Mouse (Mus musculus) kidney, adult 2 months (tissue): ENCODE measurements around the gene Ciita. TPM values are rescaled to one million over a fixed set of nuclear protein-coding genes. Genes with fewer than 3 reads are reported as not detected.

ENCODE experiments used
- DNase-seq: peaks from one replicate; pipeline ENCODE4 v3.0.0; 2021
- H3K27ac ChIP-seq: fragments of 200-500 bp; 2 replicates; pipeline ENCODE4 v1.5.1; 2012; ENCODE audit warnings: low read depth, low read length, control low read depth, inconsistent platforms; ENCODE audit not compliant: insufficient read depth
- H3K27me3 ChIP-seq: fragments of 200-500 bp; replicated peaks from 2 replicates; pipeline ENCODE4 v1.6.1; 2012; ENCODE audit warnings: mild to moderate bottlenecking, moderate library complexity, low read length, inconsistent platforms; ENCODE audit not compliant: control insufficient read depth, insufficient read depth
- H3K36me3 ChIP-seq: fragments of 200-500 bp; 2 replicates; pipeline ENCODE4 v1.6.1; 2012; ENCODE audit warnings: mild to moderate bottlenecking, moderate library complexity, low read length, inconsistent platforms; ENCODE audit not compliant: control insufficient read depth, insufficient read depth
- H3K4me1 ChIP-seq: fragments of 200-500 bp; 2 replicates; pipeline ENCODE4 v1.6.1; 2011; ENCODE audit warnings: low read length; ENCODE audit not compliant: control insufficient read depth, insufficient read depth
- H3K4me3 ChIP-seq: fragments of 200-500 bp; 2 replicates; pipeline ENCODE4 v1.5.1; 2011; ENCODE audit warnings: mild to moderate bottlenecking, low read depth, low read length, control low read depth; ENCODE audit not compliant: insufficient read depth
- CTCF ChIP-seq: fragments of 200-500 bp; conservative IDR thresholded peaks from 2 replicates; pipeline ENCODE4 v1.5.1; 2011; ENCODE audit warnings: low read depth, mild to moderate bottlenecking, control low read depth, low read length, moderate library complexity, mixed read lengths; ENCODE audit not compliant: insufficient read depth, insufficient read length
- POLR2A ChIP-seq: fragments of 200-500 bp; IDR thresholded peaks from one replicate; pipeline ENCODE4 v1.6.1; 2011; ENCODE audit warnings: low read depth, low read length, control low read depth
- WGBS: fragments of 180-500 bp; shearing (Covaris S2); methylation state at CpG from one replicate; pipeline ENCODE4 v1.1.7; 2018; 5-methylcytosine and 5-hydroxymethylcytosine counted together
- polyA plus RNA-seq: library from polyadenylated mRNA; depleted of rRNA; stranded (reverse); fragments of >200 nt; gene quantifications from 2 replicates; pipeline ENCODE4 v1.2.3, GENCODE M21; 2012

The Ciita gene
- polyA plus RNA-seq, 1 experiment = 5.3 TPM

DNA sequence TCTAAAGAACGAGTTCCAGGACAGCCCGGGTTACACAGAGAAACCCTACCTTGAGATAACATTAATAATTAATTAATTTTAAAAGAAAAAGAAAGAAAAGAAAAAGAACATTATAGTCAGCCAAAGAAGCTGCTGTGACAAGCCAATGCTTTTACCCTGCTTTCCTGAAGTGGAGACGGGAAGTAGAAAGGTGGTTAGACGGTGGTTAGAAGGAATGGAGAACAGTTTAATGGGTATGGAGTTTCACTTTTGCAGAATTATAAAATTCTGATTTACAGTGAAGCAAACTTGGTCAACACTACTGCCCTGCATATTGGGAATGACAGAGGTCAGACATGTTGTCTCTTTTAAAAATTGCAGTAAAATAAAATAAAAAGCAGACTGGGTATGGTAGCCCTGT lies 38.1 kb upstream of the Ciita start:
- 81% methylated on average over 4 of the region's 4 CpGs for WGBS
- no peaks in the 10 kb centered on the region for H3K36me3 ChIP-seq

DNA sequence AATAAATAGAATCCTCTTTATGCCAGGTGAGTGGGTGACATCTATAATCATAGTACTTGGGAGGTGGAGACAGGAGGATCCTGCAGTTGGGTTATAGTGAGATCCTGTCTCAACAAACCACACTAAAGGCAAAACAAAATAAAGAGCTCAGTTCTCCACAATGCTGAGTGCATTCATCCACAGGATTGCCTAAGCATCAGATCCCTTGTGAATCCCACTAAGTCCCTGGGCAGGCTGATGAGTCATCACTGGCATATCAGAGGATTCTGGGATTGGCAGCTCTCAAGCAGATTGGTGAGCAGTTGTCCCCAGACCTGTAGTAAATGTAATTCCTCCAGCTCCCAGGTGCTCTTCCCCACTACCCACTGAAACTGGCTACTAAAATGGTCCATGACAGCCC lies 36.1 kb upstream of the Ciita start:
- H3K27ac ChIP-seq = no peak overlapping the region
- H3K4me3 ChIP-seq = no peak overlapping the region
- DNase-seq = no peak
- H3K36me3 ChIP-seq = no peaks in the 10 kb centered on the region
- peaks cover 3% of the 10 kb centered on the region; the same call in 1 of the 2 replicates for H3K4me1 ChIP-seq
- no peak for TF ChIP-seq POLR2A
- TF ChIP-seq CTCF = no peak
- H3K27me3 ChIP-seq = no peaks in the 10 kb centered on the region

More for the DNA sequence above, 38.1 kb upstream of the Ciita start:
- H3K27me3 ChIP-seq = no peaks in the 10 kb centered on the region
- H3K4me1 ChIP-seq = no peaks in the 10 kb centered on the region
- no peak overlapping the region for H3K4me3 ChIP-seq
- DNase-seq = no peak
- no peak for TF ChIP-seq POLR2A
- TF ChIP-seq CTCF = no peak
- no peak overlapping the region for H3K27ac ChIP-seq

DNA sequence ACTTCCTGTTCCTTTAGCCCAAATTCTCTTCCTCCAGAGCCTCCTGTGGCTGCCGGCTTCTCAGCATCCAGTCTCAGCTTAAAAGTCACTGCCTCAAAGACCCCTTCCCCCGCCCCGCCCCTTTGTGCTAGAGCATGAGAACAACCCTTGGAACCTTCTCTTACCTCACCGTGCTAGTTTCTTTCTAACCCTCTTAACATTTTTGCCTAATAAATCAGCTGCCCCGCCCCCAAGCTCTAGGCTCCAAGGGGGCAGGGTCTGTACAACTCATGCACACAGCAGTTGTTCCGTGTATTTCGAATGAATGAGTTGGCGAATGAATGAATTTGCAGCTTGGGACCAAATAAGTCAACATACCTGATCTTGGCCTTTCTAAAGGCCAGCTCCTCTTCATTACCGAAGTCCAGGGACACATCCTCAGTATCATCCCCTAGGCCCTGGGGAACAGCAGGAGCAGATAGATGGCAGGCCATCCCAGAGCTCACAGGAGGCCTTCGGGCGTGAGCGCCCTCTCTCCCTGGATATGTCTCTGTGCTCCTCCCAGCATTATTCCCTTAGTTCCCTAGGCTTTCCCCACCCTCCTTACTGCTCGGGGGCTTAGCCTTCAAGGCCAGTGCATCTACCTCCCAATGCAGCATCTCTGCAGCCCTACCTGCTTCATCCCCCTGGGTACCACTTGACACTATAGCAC lies 33.1 kb upstream of the Ciita start:
- Histone ChIP-seq H3K36me3 (no peaks in the 10 kb centered on the region), H3K4me3 (no peak overlapping the region), H3K27ac (no peak overlapping the region), H3K27me3 (no peaks in the 10 kb centered on the region), H3K4me1 (peaks cover 12% of the 10 kb centered on the region; the same call in 1 of the 2 replicates)
- DNase-seq = no peak
- WGBS = 41% methylated on average over 13 of the region's 13 CpGs
- no peak for TF ChIP-seq POLR2A
- TF ChIP-seq CTCF = no peak

DNA sequence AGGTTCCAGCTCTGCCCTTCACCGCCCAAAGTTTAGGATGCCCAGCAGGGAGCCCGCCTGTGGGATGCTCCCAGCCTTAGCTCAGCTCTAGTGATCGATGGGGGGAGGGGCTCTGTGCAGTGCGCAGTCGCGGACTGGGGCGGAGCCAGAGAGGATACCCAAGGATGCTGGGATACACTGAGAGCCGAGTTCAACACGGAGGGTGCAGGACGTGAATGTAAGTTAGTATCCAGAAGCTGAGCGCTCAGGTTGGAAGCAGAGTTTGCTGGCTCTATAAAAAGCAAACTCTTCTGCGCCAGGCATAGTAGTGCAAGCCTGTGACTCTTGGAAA lies 32.6 kb upstream of the Ciita start, which contains the start of gene Tvp23a:
Gene Tvp23a, minus strand, starts transcription at position 99 of the 331 bp plus-strand sequence.
- no peak within 1 kb of the TSS for H3K27ac ChIP-seq
- no peaks in the 10 kb centered on the region for H3K27me3 ChIP-seq
- H3K36me3 ChIP-seq = no peaks in the 10 kb centered on the region
- peaks cover 14% of the 10 kb centered on the region; the same call in 1 of the 2 replicates for H3K4me1 ChIP-seq
- WGBS = 27% methylated on average over 12 of the region's 12 CpGs
- DNase-seq = peak; percentile 36
- no peak within 1 kb of the TSS for H3K4me3 ChIP-seq
- TF ChIP-seq CTCF = no peak

DNA sequence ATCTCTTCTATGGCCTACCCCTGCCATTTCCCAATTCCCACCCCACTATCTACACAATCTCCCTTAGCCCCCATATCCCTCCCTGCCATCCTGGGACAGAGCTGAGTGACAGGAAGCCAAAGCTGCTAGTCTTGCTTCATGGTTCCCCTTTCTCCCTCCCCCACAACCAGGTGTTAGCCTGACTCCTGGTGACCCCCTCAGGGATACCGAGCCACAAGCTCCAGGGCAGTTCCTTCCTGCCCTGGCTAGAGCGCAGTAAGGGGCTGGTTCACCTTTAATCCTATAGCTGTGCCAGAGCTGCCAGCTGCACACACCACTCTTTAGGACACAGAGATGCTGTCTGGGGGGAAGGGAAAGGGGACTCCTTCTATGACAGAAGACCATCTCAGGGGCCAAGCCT lies 32.1 kb upstream of the Ciita start:
- Histone ChIP-seq H3K4me1 (peaks cover 18% of the 10 kb centered on the region; the same call in 1 of the 2 replicates), H3K36me3 (no peaks in the 10 kb centered on the region), H3K27me3 (no peaks in the 10 kb centered on the region), H3K27ac (no peak overlapping the region), H3K4me3 (no peak overlapping the region)
- 62% methylated on average over 2 of the region's 2 CpGs for WGBS
- no peak for DNase-seq
- TF ChIP-seq CTCF (no peak), POLR2A (no peak)

DNA sequence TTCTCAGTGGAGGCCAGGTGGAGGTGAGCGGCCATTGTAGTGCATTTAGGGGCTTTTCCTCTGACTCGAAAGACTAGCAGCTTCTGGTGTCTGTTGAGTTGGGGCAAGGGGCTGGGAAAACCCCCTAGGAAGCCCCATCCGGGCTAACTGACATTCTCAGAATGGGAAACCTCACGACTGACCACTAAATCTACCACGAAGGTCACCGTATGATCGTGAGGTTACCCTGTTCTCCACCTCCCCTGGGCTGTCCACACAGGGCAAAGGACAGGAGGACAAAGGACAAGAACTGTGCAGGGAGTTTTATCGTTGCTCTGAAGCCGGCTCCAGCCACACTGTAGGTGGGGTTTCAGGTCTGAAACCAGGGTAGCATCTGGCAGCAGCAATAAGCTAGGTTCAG lies 30.9 kb upstream of the Ciita start:
- 65% methylated on average over 9 of the region's 9 CpGs for WGBS
- no peak overlapping the region for H3K4me3 ChIP-seq
- H3K27me3 ChIP-seq = no peaks in the 10 kb centered on the region
- peaks cover 25% of the 10 kb centered on the region; the same call in 1 of the 2 replicates for H3K4me1 ChIP-seq
- TF ChIP-seq CTCF = no peak
- TF ChIP-seq POLR2A = no peak
- H3K36me3 ChIP-seq = no peaks in the 10 kb centered on the region
- peak overlapping the region; percentile 81 for H3K27ac ChIP-seq
- peak; percentile 83 for DNase-seq

DNA sequence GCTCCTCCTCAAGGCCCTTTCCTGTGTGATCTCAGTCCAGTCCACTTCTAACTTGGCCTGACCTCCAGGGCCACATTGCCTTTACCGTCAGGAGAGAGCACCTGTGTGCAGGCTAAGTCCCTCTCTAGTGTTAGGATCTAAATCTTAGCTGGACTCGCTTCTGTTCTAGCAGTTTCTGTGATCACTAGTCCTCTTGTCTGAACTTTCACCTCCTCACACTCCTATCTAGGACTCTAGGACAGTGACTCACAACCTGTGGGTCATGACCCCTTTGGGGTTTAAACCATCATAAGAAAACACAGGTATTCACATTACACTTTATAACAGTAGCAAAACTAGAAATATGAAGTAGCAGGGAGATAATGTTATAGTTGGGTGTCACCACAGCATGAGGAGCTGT lies 28.0 kb upstream of the Ciita start:
- H3K27me3 ChIP-seq = no peaks in the 10 kb centered on the region
- TF ChIP-seq CTCF (no peak), POLR2A (no peak)
- peak overlapping the region; percentile 41; the same call in 1 of the 2 replicates for H3K27ac ChIP-seq
- WGBS = 61% methylated on average over 2 of the region's 2 CpGs
- peaks cover 36% of the 10 kb centered on the region for H3K4me1 ChIP-seq
- no peaks in the 10 kb centered on the region for H3K36me3 ChIP-seq
- no peak overlapping the region for H3K4me3 ChIP-seq
- no peak for DNase-seq
